Mouse (Mus musculus): ENCODE results near the gene Rgr. TPM values are rescaled to one million over a fixed set of nuclear protein-coding genes. Genes with fewer than 3 reads are reported as not detected.

The Rgr gene
- not detected in 2 replicates for polyA plus RNA-seq (2015; fragmentation: Nextera tagmentation; extraction: Ambion mirVana)

GRCm38 (mm10) chr14:37048914-37049410, at the start of gene Rgr:
TSS of gene Rgr (minus strand) at chr14:37048964.

GRCm38 (mm10) chr14:37097956-37098530, 49.3 kb upstream of the Rgr start, which contains the start of gene Cdhr1:
TSS of gene Cdhr1 (minus strand) at chr14:37098347.

GRCm38 (mm10) chr14:37067629-37068028, 18.9 kb upstream of the Rgr start, which contains the start of gene Lrit2:
TSS of gene Lrit2 (plus strand) at chr14:37067929.

Other genes starting within 250 kb of the Rgr start
- 35.3 and 37.3 TPM in 2 replicates for gene Ccser2, start 80.2 kb downstream of the Rgr start, polyA plus RNA-seq (2015; fragmentation: Nextera tagmentation; extraction: Ambion mirVana)
- gene Lrit1, start 5.9 kb upstream of the Rgr start, polyA plus RNA-seq (2015; fragmentation: Nextera tagmentation; extraction: Ambion mirVana), result not detected in 2 replicates
- not detected in 2 replicates for gene Lrit2, start 19.0 kb upstream of the Rgr start, polyA plus RNA-seq (2015; fragmentation: Nextera tagmentation; extraction: Ambion mirVana)
- 0.05 TPM in 1 of 2 replicates, not detected in the other for gene Cdhr1, start 49.4 kb upstream of the Rgr start, polyA plus RNA-seq (2015; fragmentation: Nextera tagmentation; extraction: Ambion mirVana)
- gene 2610528A11Rik, start 65.1 kb upstream of the Rgr start, polyA plus RNA-seq (2015; fragmentation: Nextera tagmentation; extraction: Ambion mirVana), result 0.70 and 0.81 TPM in 2 replicates
- gene Ghitm, start 86.3 kb upstream of the Rgr start, polyA plus RNA-seq (2015; fragmentation: Nextera tagmentation; extraction: Ambion mirVana), result 181 and 195 TPM in 2 replicates